Mouse (Mus musculus) brown adipose tissue, adult 24 weeks (tissue): ENCODE results near the gene Dedd. TPM values are rescaled to one million over a fixed set of nuclear protein-coding genes. Genes with fewer than 3 reads are reported as not detected.

ENCODE experiments used
- polyA plus RNA-seq: library from polyadenylated mRNA; stranded (reverse); fragments of >200 nt; gene quantifications from 2 replicates; pipeline ENCODE4 v1.2.4, GENCODE M21; 2012; ENCODE audit not compliant: missing spikeins, insufficient read depth, insufficient read length

Gene Dedd
- polyA plus RNA-seq, 1 experiment, result 22.3 TPM

Other genes starting within 250 kb of the Dedd start
- 2.6 and 11.0 TPM in 2 replicates for gene Cfap126, start 215.2 kb upstream of the Dedd start, polyA plus RNA-seq
- 1,219 and 1,267 TPM in 2 replicates for gene Sdhc, start 178.5 kb upstream of the Dedd start, polyA plus RNA-seq
- 4.6 and 5.3 TPM in 2 replicates for gene Mpz, start 178.4 kb upstream of the Dedd start, polyA plus RNA-seq
- gene Pcp4l1, start 132.9 kb upstream of the Dedd start, polyA plus RNA-seq, result 3.3 and 4.2 TPM in 2 replicates
- gene Nr1i3, start 115.2 kb upstream of the Dedd start, polyA plus RNA-seq, result not detected in 2 replicates
- 59.3 and 65.5 TPM in 2 replicates for gene Tomm40l, start 106.6 kb upstream of the Dedd start, polyA plus RNA-seq
- gene Apoa2, start 104.1 kb upstream of the Dedd start, polyA plus RNA-seq, result 3.5 and 19.0 TPM in 2 replicates
- 29.3 and 35.1 TPM in 2 replicates for gene Fcer1g, start 94.8 kb upstream of the Dedd start, polyA plus RNA-seq
- 0.50 and 1.2 TPM in 2 replicates for gene Adamts4, start 78.7 kb upstream of the Dedd start, polyA plus RNA-seq
- 1,478 and 1,710 TPM in 2 replicates for gene Ndufs2, start 77.8 kb upstream of the Dedd start, polyA plus RNA-seq
- gene B4galt3, start 58.8 kb upstream of the Dedd start, polyA plus RNA-seq, result 11.3 and 12.1 TPM in 2 replicates
- 12.3 and 15.2 TPM in 2 replicates for gene Ppox, start 48.0 kb upstream of the Dedd start, polyA plus RNA-seq
- 11.7 and 14.7 TPM in 2 replicates for gene Usp21, start 41.2 kb upstream of the Dedd start, polyA plus RNA-seq
- gene Ufc1, start 34.1 kb upstream of the Dedd start, polyA plus RNA-seq, result 149 and 183 TPM in 2 replicates
- 41.1 and 62.5 TPM in 2 replicates for gene Nit1, start 16.5 kb downstream of the Dedd start, polyA plus RNA-seq
- gene Pfdn2, start 16.5 kb downstream of the Dedd start, polyA plus RNA-seq, result 73.2 and 83.7 TPM in 2 replicates
- gene Klhdc9, start 31.7 kb downstream of the Dedd start, polyA plus RNA-seq, result not detected in 2 replicates
- not detected in 2 replicates for gene Nectin4, start 41.0 kb downstream of the Dedd start, polyA plus RNA-seq
- gene Arhgap30, start 59.8 kb downstream of the Dedd start, polyA plus RNA-seq, result 2.1 and 3.0 TPM in 2 replicates
- gene Usf1, start 82.2 kb downstream of the Dedd start, polyA plus RNA-seq, result 13.1 and 18.2 TPM in 2 replicates
- not detected in 2 replicates for gene Tstd1, start 89.7 kb downstream of the Dedd start, polyA plus RNA-seq
- gene F11r, start 108.4 kb downstream of the Dedd start, polyA plus RNA-seq, result 42.9 and 45.1 TPM in 2 replicates
- 2.7 and 3.0 TPM in 2 replicates for gene Alyref2, start 174.3 kb downstream of the Dedd start, polyA plus RNA-seq
- not detected in 2 replicates for gene Itln1, start 206.1 kb downstream of the Dedd start, polyA plus RNA-seq
- gene Cd244a, start 230.0 kb downstream of the Dedd start, polyA plus RNA-seq, result not detected in 2 replicates